Mouse (Mus musculus) testis, adult 2 months (tissue): ENCODE data around the gene Atox1. TPM values are rescaled to one million over a fixed set of nuclear protein-coding genes. Genes with fewer than 3 reads are reported as not detected.

Experiments used
- H3K27ac ChIP-seq: fragments of 200-500 bp; 2 replicates; pipeline ENCODE4 v1.5.1; 2012; ENCODE audit warnings: low read depth, low read length; ENCODE audit not compliant: control insufficient read depth, insufficient read depth
- H3K27me3 ChIP-seq: fragments of 200-500 bp; 2 replicates; pipeline ENCODE4 v1.6.1; 2012; ENCODE audit warnings: mild to moderate bottlenecking, low read length, moderate library complexity; ENCODE audit not compliant: control insufficient read depth, insufficient read depth
- H3K36me3 ChIP-seq: fragments of 200-500 bp; 2 replicates; pipeline ENCODE4 v1.6.1; 2012; ENCODE audit warnings: mild to moderate bottlenecking, low read length; ENCODE audit not compliant: control insufficient read depth, insufficient read depth
- H3K4me1 ChIP-seq: fragments of 200-500 bp; 2 replicates; pipeline ENCODE4 v1.6.1; 2012; ENCODE audit warnings: low read length; ENCODE audit not compliant: control insufficient read depth, insufficient read depth
- H3K4me3 ChIP-seq: fragments of 200-500 bp; 2 replicates; pipeline ENCODE4 v1.5.1; 2012; ENCODE audit warnings: low read depth, mild to moderate bottlenecking, low read length, moderate library complexity, mixed read lengths; ENCODE audit not compliant: control insufficient read depth
- CTCF ChIP-seq: fragments of 200-500 bp; IDR thresholded peaks from 2 replicates; pipeline ENCODE4 v1.5.1; 2012; ENCODE audit warnings: low read depth, mild to moderate bottlenecking, inconsistent platforms, low read length, moderate library complexity; ENCODE audit not compliant: control insufficient read depth, insufficient read depth, insufficient replicate concordance
- POLR2A ChIP-seq: fragments of 200-500 bp; IDR thresholded peaks from 2 replicates; pipeline ENCODE4 v1.6.1; 2012; ENCODE audit warnings: low read depth, mild to moderate bottlenecking, inconsistent platforms, low read length, moderate library complexity; ENCODE audit not compliant: control insufficient read depth
- polyA plus RNA-seq: library from polyadenylated mRNA; depleted of rRNA; stranded (reverse); fragments of >200 nt; gene quantifications from 2 replicates; pipeline ENCODE4 v1.2.3, GENCODE M21; 2012

Atox1 gene
- polyA plus RNA-seq, 1 experiment = 142 TPM

DNA sequence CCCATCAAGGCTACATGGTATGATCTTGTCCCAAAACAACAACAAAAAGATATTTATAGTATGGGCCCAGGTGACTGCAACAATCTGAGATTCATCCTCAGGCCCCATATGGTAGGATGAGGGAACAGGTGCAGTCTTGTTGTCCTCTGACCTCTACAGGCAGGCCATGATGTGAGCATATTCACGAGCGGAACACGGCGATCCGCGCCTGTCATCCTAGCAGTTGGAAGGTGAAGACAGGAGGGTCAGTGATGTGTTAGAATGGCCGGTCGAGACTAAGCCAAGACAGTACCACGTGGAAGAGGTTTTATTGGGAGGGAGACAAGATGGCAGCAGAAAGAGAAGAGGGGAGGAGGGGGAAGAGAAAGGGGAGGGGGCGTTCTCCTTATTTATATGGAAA, 3.7 kb upstream of the Atox1 start:
- Histone ChIP-seq H3K4me3 (no peak overlapping the region), H3K27ac (no peak overlapping the region), H3K27me3 (no peaks in the 10 kb centered on the region), H3K36me3 (no peaks in the 10 kb centered on the region), H3K4me1 (peaks cover 26% of the 10 kb centered on the region)
- TF ChIP-seq CTCF (no peak), POLR2A (no peak)

DNA sequence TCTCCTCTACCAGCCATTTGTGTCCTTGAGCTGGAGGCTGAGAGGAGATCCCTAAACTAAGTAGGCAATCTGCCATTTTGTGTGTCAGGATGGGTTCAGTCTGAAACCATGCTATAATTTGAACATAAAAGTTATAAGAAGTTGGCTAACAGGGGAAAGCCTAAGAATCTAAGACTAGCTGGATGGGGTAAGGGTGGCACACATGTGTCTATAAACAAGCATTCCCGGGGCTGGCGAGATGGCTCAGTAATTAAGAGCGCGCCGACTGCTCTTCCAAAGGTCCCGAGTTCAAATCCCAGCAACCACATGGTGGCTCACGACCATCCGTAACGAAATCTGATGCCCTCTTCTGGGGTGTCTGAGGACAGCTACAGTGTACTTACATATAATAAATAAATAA, 1.1 kb upstream of the Atox1 start:
- TF ChIP-seq CTCF (no peak), POLR2A (no peak)
- Histone ChIP-seq H3K27me3 (no peaks in the 10 kb centered on the region), H3K36me3 (no peaks in the 10 kb centered on the region), H3K4me3 (no peak overlapping the region), H3K4me1 (peaks cover 17% of the 10 kb centered on the region), H3K27ac (no peak overlapping the region)

- no peaks in the 10 kb centered on the region for H3K36me3 ChIP-seq
- H3K27ac ChIP-seq = peak overlapping the region; percentile 83
- peaks cover 17% of the 10 kb centered on the region for H3K4me1 ChIP-seq
- H3K4me3 ChIP-seq = peak overlapping the region; percentile 96
- no peaks in the 10 kb centered on the region for H3K27me3 ChIP-seq
- no peak for TF ChIP-seq POLR2A
- TF ChIP-seq CTCF = no peak
Observed at GRCm38 (mm10) chr11:55460559-55461018, 450 bp downstream of the Atox1 start.

DNA sequence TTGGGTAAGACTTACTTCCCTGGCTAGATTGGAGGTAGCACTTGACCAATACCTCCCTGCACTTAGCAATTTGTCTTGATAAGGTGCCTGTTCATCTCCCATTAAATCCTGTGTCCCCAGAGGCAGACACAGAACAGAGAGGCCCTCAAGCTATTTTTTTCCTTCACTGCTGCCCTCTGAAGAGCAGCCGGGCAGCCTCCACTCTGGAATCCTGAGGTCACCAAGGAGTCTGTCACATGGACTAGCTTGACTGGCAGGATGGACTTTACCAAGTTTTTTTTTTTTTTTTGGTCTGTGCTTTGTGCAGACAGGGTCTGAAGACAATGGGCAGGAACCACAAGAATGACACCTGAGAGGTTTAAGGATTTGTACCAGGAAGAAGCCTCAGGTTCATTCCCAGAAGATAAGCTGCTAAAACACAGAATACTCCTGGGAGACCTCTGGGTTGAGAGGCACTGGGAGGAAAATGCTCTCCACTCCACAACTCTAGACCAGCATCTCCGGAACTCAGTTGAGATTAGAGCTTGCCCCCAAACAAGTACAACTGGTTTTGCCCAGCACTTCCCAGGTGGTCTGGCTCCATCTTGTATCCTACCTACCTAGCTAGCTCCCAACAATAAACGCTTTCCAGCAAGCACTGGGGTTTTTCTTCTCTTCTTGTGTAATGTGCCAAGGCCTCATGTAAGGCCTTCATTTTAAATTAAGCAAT, 1.0 kb downstream of the Atox1 start:
- peak overlapping the region; percentile 83; the same call in 1 of the 2 replicates for H3K27ac ChIP-seq
- TF ChIP-seq POLR2A (no peak), CTCF (no peak)
- no peaks in the 10 kb centered on the region for H3K27me3 ChIP-seq
- H3K4me1 ChIP-seq = peaks cover 17% of the 10 kb centered on the region
- H3K36me3 ChIP-seq = no peaks in the 10 kb centered on the region
- H3K4me3 ChIP-seq = peak overlapping the region; percentile 96

GRCm38 (mm10) chr11:55458501-55458900, 2.5 kb downstream of the Atox1 start:
- no peak for TF ChIP-seq CTCF
- TF ChIP-seq POLR2A = no peak
- Histone ChIP-seq H3K4me3 (no peak overlapping the region), H3K36me3 (no peaks in the 10 kb centered on the region), H3K27ac (no peak overlapping the region), H3K4me1 (peaks cover 14% of the 10 kb centered on the region), H3K27me3 (no peaks in the 10 kb centered on the region)

DNA sequence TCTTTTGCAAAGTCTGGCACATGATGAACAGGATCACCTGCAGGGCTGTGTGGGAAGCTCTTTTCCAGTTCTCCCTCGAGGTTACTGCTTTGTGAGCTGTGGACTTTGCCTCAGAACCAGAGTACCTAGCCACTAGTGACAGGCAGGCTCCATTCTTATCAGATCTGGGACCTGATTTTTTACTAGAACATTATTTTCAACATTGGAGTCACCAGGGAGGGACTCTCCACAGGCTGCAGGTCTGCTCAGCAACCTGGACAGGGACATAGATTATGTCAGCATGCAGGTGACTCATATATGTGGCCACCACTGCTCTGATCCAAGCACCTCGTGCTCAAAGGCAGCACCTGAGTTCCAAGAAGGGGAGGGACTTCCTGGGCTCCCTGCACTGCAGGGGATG, 5.9 kb downstream of the Atox1 start:
- Histone ChIP-seq H3K36me3 (no peaks in the 10 kb centered on the region), H3K4me3 (no peak overlapping the region), H3K27me3 (no peaks in the 10 kb centered on the region), H3K4me1 (peaks cover 4% of the 10 kb centered on the region), H3K27ac (no peak overlapping the region)
- TF ChIP-seq POLR2A = no peak
- TF ChIP-seq CTCF = no peak

DNA sequence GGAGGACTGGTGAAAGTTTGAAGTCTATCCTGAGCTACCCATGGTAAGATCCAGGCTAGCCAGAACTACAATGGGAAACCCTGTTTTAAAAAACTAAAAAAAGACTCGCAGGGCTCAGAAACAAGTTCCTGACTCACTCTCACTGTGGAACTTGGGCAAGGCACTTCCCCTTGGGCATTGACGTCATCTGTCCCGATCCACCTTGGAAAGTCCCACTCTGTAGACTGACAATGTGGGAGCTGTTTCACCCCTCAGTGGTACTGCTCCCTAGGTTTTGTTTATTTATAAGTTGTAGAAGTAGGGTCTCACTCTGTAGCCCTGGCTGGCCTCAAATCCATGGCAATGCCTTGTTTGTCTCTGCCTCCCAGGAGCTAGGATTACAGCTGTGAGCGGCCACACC, 7.4 kb downstream of the Atox1 start:
- TF ChIP-seq CTCF (no peak), POLR2A (no peak)
- no peaks in the 10 kb centered on the region for H3K4me1 ChIP-seq
- H3K27ac ChIP-seq = no peak overlapping the region
- H3K27me3 ChIP-seq = no peaks in the 10 kb centered on the region
- H3K36me3 ChIP-seq = no peaks in the 10 kb centered on the region
- H3K4me3 ChIP-seq = no peak overlapping the region

GRCm38 (mm10) chr11:55450311-55450710, 10.7 kb downstream of the Atox1 start:
- H3K4me3 ChIP-seq = no peak overlapping the region
- H3K27ac ChIP-seq = no peak overlapping the region
- TF ChIP-seq POLR2A = no peak
- no peak for TF ChIP-seq CTCF
- no peaks in the 10 kb centered on the region for H3K36me3 ChIP-seq
- no peaks in the 10 kb centered on the region for H3K4me1 ChIP-seq
- H3K27me3 ChIP-seq = no peaks in the 10 kb centered on the region

- Histone ChIP-seq H3K27ac (no peak overlapping the region), H3K36me3 (no peaks in the 10 kb centered on the region), H3K4me1 (no peaks in the 10 kb centered on the region), H3K4me3 (no peak overlapping the region), H3K27me3 (no peaks in the 10 kb centered on the region)
- TF ChIP-seq POLR2A (no peak), CTCF (no peak)
Observed at GRCm38 (mm10) chr11:55449531-55449930, 11.5 kb downstream of the Atox1 start.
